Mouse (Mus musculus): ENCODE measurements around the gene Mycl. TPM values are rescaled to one million over a fixed set of nuclear protein-coding genes. Genes with fewer than 3 reads are reported as not detected.

The Mycl gene
- polyA plus RNA-seq (2014; fragmentation: Illumina TruSeq; extraction: RNeasy Lipid Tissue Mini Kit (QIAGEN cat#74804); ENCODE audit: low replicate concordance) = 2.2 TPM

DNA sequence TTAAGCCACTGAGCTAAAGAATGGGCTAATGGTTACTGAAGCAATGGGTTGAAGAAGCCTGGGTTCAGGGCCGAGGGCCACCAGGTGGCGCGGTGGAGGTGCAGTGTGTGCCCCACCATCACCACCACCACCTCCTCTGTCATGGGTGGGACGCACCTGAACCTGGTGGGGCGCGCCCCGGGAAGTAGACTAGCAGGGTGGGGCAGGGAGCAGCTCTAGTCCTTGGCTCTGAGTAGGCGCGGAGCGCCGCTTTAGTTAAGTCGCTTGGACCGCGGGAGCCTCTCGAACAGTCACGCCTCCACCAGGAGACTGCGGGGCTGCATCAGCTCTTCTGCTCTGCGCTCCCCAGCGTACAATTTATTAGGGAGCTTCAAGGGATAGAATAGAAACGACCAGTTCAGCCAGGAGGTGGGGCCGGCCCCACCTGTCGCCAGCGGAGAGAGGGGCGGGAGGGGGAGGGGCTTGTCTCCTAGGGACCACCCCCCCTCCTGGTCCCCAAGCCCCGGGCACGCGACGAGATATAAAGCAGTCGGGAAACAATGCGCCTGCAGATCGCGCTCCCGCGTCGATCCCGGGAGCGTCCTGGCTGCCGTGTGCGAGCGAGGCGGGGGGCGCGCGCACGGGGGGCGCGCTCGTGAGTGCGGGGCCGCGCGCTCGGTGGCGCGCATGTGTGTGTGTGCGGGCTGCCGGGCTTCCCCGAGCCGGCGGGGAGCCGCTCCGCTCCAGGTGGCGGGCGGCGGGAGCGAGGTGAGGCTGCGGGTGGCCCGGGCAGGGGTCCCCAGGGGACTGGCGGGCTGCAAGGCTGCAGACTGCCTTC is at the start of gene Mycl:
TSS of gene Mycl (plus strand) at position 249 of the 817 bp plus-strand sequence.

DNA sequence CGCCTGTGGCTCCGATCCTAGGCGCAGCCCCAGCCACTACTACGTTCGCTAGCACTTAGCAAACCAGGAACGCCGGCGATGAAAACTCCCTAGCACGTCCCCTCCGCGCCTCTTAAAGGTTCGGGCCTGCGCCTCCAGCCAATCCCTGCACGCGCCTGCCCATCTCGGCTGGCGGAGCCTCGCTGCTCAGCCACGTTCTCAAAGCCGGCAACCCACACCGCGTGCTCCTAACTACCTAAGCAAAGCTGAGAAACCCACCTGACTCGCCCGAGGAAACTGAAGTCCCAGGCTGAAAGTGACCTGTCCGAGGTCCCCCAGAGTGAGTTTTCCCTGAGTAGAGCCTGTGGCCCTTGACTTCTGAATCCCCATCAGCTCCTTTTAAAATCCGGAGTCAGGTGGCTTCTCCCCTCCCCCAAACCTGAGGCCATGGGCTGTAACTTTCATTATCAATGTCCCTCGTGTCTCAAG is 34.3 kb upstream of the Mycl start, which contains the start of gene Mfsd2a:
TSS of gene Mfsd2a (minus strand) at position 89 of the 468 bp plus-strand sequence.

DNA sequence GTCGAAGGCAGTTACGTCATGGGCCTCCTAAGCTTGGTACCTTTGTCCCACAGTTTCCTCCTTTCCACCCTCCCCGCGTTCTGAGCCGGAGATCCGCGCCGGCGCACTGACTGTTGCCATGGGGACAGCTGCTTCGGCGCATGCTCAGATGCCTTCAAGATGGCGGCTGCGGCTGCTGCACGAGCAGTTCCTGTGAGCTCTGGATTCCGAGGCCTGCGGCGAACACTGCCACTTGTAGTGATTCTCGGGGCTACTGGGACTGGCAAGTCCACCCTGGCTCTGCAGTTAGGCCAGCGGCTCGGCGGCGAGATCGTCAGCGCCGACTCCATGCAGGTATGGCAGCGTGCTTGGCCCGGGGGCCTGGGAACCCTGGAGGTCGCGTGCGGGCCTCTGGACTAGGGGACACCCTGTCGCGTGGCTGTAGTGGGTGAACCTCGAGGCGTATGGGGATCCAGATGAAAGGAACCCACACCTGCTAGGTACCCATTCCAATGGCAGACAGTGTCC is 21.1 kb downstream of the Mycl start, which contains the start of gene Trit1:
TSS of gene Trit1 (plus strand) at position 147 of the 507 bp plus-strand sequence.

Other genes with a start within 250 kb of the Mycl start
- gene Ppt1, start 159.4 kb upstream of the Mycl start, polyA plus RNA-seq (2014; fragmentation: Illumina TruSeq; extraction: RNeasy Lipid Tissue Mini Kit (QIAGEN cat#74804); ENCODE audit: low replicate concordance) = 144 TPM
- gene Cap1, start 109.6 kb upstream of the Mycl start, polyA plus RNA-seq (2014; fragmentation: Illumina TruSeq; extraction: RNeasy Lipid Tissue Mini Kit (QIAGEN cat#74804); ENCODE audit: low replicate concordance) = 78.7 TPM
- 1.7 TPM for gene Mfsd2a, start 34.5 kb upstream of the Mycl start, polyA plus RNA-seq (2014; fragmentation: Illumina TruSeq; extraction: RNeasy Lipid Tissue Mini Kit (QIAGEN cat#74804); ENCODE audit: low replicate concordance)
- gene Trit1, start 20.9 kb downstream of the Mycl start, polyA plus RNA-seq (2014; fragmentation: Illumina TruSeq; extraction: RNeasy Lipid Tissue Mini Kit (QIAGEN cat#74804); ENCODE audit: low replicate concordance) = 10.4 TPM
- 1.4 TPM for gene Bmp8b, start 109.5 kb downstream of the Mycl start, polyA plus RNA-seq (2014; fragmentation: Illumina TruSeq; extraction: RNeasy Lipid Tissue Mini Kit (QIAGEN cat#74804); ENCODE audit: low replicate concordance)
- gene Oxct2b, start 120.6 kb downstream of the Mycl start, polyA plus RNA-seq (2014; fragmentation: Illumina TruSeq; extraction: RNeasy Lipid Tissue Mini Kit (QIAGEN cat#74804); ENCODE audit: low replicate concordance) = not detected
- 6.7 TPM for gene Ppie, start 144.3 kb downstream of the Mycl start, polyA plus RNA-seq (2014; fragmentation: Illumina TruSeq; extraction: RNeasy Lipid Tissue Mini Kit (QIAGEN cat#74804); ENCODE audit: low replicate concordance)
- 0.41 TPM for gene Hpcal4, start 187.6 kb downstream of the Mycl start, polyA plus RNA-seq (2014; fragmentation: Illumina TruSeq; extraction: RNeasy Lipid Tissue Mini Kit (QIAGEN cat#74804); ENCODE audit: low replicate concordance)
- gene Nt5c1a, start 205.9 kb downstream of the Mycl start, polyA plus RNA-seq (2014; fragmentation: Illumina TruSeq; extraction: RNeasy Lipid Tissue Mini Kit (QIAGEN cat#74804); ENCODE audit: low replicate concordance) = not detected
- gene Heyl, start 237.9 kb downstream of the Mycl start, polyA plus RNA-seq (2014; fragmentation: Illumina TruSeq; extraction: RNeasy Lipid Tissue Mini Kit (QIAGEN cat#74804); ENCODE audit: low replicate concordance) = 0.52 TPM